Mouse (Mus musculus): ENCODE measurements around the gene Orm2. TPM values are rescaled to one million over a fixed set of nuclear protein-coding genes. Genes with fewer than 3 reads are reported as not detected.

The Orm2 gene
- polyA plus RNA-seq, 1 experiment from 2014 or later = not detected

DNA sequence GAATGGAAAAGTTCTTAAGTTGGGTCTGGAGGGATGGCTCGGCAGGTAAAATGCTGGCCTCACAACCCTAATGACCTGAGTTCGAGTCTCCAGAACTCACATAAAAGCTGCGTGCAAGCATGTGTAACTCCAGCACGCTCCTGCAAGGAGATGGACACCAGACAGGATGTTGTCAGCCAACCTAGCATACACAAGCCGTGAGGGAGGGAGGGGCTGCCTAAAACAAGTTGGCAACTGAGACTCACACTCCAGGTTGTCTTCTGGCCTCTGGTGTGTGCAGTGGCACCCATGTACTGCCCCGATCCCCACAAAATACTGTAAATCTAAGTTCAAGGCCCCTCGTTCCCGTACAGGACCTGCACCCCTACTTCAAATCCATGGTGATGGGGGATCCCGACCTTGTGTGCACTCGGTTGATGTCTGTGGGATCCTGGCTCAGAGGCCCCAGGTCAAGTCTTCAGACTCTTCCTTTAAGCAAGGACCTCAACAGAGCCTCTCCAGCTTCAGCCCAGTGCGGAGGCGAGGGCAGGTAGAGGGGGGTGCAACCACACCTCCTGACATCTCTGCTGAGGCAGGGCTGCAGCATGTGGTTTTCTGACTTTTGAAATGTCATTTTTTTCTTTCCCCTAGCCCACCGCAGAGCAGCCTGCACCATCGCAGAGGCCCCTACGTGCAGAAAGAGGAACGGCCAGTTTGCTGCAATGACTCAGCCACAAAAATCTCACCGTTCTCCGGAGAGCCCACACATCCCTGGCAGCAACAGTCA, 38.5 kb downstream of the Orm2 start:
- Histone ChIP-seq H3K4me1 (peaks cover 36% of the 10 kb centered on the region), H3K9me3 (no peaks in the 10 kb centered on the region), H3K36me3 (peaks cover 4% of the 10 kb centered on the region), H3K27ac (no peak overlapping the region), H3K27me3 (replicated peaks) (no peaks in the 10 kb centered on the region), H3K9ac (no peak overlapping the region), H3K4me3 (no peak overlapping the region), H3K4me2 (replicated peaks) (no peak overlapping the region)
- ATAC-seq (ENCODE audit: low FRiP score, low read depth) = no peak
- 91% methylated on average over 18 of the region's 18 CpGs for WGBS

- Histone ChIP-seq H3K4me2 (replicated peaks) (no peak overlapping the region), H3K36me3 (peaks cover 4% of the 10 kb centered on the region; the same call in 1 of the 2 replicates), H3K27me3 (replicated peaks) (no peaks in the 10 kb centered on the region), H3K4me1 (peaks cover 36% of the 10 kb centered on the region), H3K9ac (no peak overlapping the region), H3K4me3 (no peak overlapping the region), H3K27ac (no peak overlapping the region), H3K9me3 (no peaks in the 10 kb centered on the region)
- WGBS = 91% methylated on average over 6 of the region's 6 CpGs
- no peak for ATAC-seq (ENCODE audit: low FRiP score, low read depth)
These were observed 39.4 kb downstream of the Orm2 start for GRCm38 (mm10) chr4:63401620-63402019.

DNA sequence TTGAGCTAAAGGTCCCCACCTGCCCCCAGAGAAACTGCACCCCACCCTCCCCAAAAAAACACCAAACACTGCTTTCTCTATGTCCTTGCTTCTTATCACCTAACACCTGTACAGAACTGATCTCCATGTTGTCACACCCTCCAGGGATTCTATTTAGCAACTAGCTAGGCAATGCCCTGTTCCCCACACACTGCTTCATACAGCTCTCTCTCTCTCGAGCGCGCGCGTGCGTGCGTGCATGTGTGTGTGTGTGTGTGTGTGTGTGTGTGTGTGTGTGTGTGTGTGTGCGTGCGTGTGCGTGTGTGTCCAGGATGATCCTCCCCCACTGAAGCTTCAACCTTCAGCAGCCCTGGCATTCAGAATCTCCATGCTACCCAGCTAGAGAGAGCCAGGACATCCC, 39.8 kb downstream of the Orm2 start:
- 97% methylated on average over 10 of the region's 10 CpGs for WGBS
- ATAC-seq (ENCODE audit: low FRiP score, low read depth) = no peak
- Histone ChIP-seq H3K36me3 (peaks cover 4% of the 10 kb centered on the region; the same call in 1 of the 2 replicates), H3K27me3 (replicated peaks) (no peaks in the 10 kb centered on the region), H3K27ac (no peak overlapping the region), H3K4me2 (replicated peaks) (peak overlapping the region; percentile 44; the same call in 1 of the 2 replicates), H3K9ac (no peak overlapping the region), H3K4me3 (no peak overlapping the region), H3K9me3 (no peaks in the 10 kb centered on the region), H3K4me1 (peaks cover 36% of the 10 kb centered on the region)

DNA sequence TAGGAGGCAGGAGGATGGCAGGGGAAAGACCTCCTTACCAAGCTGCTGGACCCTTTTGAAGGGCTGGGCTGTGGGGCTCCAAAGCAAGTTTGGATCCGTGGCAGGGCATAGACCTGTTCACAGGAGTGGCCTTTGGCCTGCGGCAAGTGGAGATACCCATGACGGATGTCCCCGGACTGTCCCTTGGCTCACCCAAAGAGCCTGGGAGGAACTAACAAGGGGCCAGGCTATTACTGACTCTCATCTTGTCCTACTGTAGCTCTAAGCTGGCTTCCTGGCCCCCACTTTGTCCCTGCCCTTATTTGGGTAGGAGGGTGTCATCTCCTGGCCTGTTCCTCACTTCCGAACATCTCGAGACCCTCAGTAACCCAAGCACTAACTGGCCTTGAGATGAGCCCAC, 40.3 kb downstream of the Orm2 start:
- H3K4me2 ChIP-seq (replicated peaks) = peak overlapping the region; percentile 44
- H3K4me3 ChIP-seq = no peak overlapping the region
- no peaks in the 10 kb centered on the region for H3K9me3 ChIP-seq
- peak; percentile 10; the same call in 1 of the 2 replicates for ATAC-seq (ENCODE audit: low FRiP score, low read depth)
- peaks cover under 1% of the 10 kb centered on the region; the same call in 1 of the 2 replicates for H3K36me3 ChIP-seq
- no peak overlapping the region for H3K9ac ChIP-seq
- peak overlapping the region; percentile 3 for H3K27ac ChIP-seq
- peaks cover 36% of the 10 kb centered on the region for H3K4me1 ChIP-seq
- no peaks in the 10 kb centered on the region for H3K27me3 ChIP-seq (replicated peaks)
- WGBS = 79% methylated on average over 6 of the region's 6 CpGs

GRCm38 (mm10) chr4:63403040-63403959, 41.1 kb downstream of the Orm2 start, which contains the start of gene Akna:
Gene Akna (minus strand): TSS chr4:63403354.
- H3K36me3 ChIP-seq = no peaks in the 10 kb centered on the region
- H3K9me3 ChIP-seq = no peaks in the 10 kb centered on the region
- peak; percentile 75 for ATAC-seq (ENCODE audit: low FRiP score, low read depth)
- peak within 1 kb of the TSS; percentile 3 for H3K27ac ChIP-seq
- H3K4me2 ChIP-seq (replicated peaks) = peak within 1 kb of the TSS; percentile 44
- no peak within 1 kb of the TSS; the same call in 1 of the 2 replicates for H3K9ac ChIP-seq
- H3K4me1 ChIP-seq = peaks cover 39% of the 10 kb centered on the region
- H3K27me3 ChIP-seq (replicated peaks) = no peaks in the 10 kb centered on the region
- peak within 1 kb of the TSS; percentile 20; the same call in 1 of the 2 replicates for H3K4me3 ChIP-seq
- 24% methylated on average over 17 of the region's 17 CpGs for WGBS

DNA sequence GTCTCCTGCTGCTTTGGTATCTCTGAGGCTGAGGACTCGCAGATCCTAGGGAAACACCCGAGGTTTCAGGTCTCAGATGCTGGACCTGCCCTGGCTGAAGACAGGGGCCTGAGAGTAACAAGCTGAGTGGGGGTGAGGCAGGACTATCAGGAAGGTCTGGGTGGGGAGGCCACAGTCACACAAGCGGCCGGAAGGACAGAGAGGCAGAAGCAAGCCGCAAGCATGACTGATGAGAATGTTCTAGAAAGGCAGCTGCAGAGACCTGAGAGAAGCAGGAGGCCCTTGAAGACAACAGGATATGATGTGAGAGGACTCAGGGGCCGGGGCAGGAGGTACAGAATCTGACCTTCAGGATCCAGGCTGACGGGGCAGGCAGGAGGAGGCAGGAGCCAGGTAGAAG, 42.0 kb downstream of the Orm2 start:
- no peak for ATAC-seq (ENCODE audit: low FRiP score, low read depth)
- H3K9ac ChIP-seq = no peak overlapping the region
- H3K4me2 ChIP-seq (replicated peaks) = no peak overlapping the region
- 71% methylated on average over 7 of the region's 7 CpGs for WGBS
- peaks cover 47% of the 10 kb centered on the region for H3K4me1 ChIP-seq
- H3K27ac ChIP-seq = no peak overlapping the region
- no peak overlapping the region for H3K4me3 ChIP-seq
- H3K27me3 ChIP-seq (replicated peaks) = no peaks in the 10 kb centered on the region
- H3K9me3 ChIP-seq = no peaks in the 10 kb centered on the region
- H3K36me3 ChIP-seq = no peaks in the 10 kb centered on the region

DNA sequence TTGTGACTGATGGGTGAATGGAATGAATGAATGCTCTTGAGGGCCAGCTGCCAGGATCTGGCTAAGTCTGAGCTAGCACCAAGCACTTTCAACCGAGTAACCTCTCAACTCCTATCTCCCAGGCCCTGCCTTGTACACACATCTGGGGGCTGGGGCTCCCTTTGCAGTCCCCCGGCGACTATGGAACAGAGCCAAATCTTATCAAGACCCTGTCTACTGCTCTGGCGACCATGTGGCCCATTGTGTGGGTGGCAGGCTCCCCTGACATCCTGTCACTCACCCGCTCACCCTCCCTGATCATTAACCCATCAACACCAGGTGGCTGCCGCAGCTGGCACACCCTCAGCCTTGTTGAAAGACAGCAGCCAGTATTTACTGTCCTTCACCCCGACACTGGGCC, 42.8 kb downstream of the Orm2 start:
- Histone ChIP-seq H3K27ac (no peak overlapping the region), H3K36me3 (no peaks in the 10 kb centered on the region), H3K27me3 (replicated peaks) (no peaks in the 10 kb centered on the region), H3K9ac (no peak overlapping the region), H3K4me3 (no peak overlapping the region), H3K9me3 (no peaks in the 10 kb centered on the region), H3K4me1 (peaks cover 54% of the 10 kb centered on the region), H3K4me2 (replicated peaks) (no peak overlapping the region)
- ATAC-seq (ENCODE audit: low FRiP score, low read depth) = no peak
- 32% methylated on average over 7 of the region's 7 CpGs for WGBS

GRCm38 (mm10) chr4:63405683-63406082, 43.4 kb downstream of the Orm2 start:
- ATAC-seq (ENCODE audit: low FRiP score, low read depth) = no peak
- no peaks in the 10 kb centered on the region for H3K36me3 ChIP-seq
- H3K9ac ChIP-seq = no peak overlapping the region
- no peak overlapping the region for H3K27ac ChIP-seq
- H3K4me3 ChIP-seq = no peak overlapping the region
- no peaks in the 10 kb centered on the region for H3K9me3 ChIP-seq
- WGBS = 59% methylated on average over 4 of the region's 4 CpGs
- peaks cover 57% of the 10 kb centered on the region for H3K4me1 ChIP-seq
- no peaks in the 10 kb centered on the region for H3K27me3 ChIP-seq (replicated peaks)
- H3K4me2 ChIP-seq (replicated peaks) = no peak overlapping the region

GRCm38 (mm10) chr4:63408247-63408646, 46.0 kb downstream of the Orm2 start:
- no peak overlapping the region for H3K27ac ChIP-seq
- H3K9ac ChIP-seq = no peak overlapping the region
- no peak overlapping the region for H3K4me3 ChIP-seq
- no peak for ATAC-seq (ENCODE audit: low FRiP score, low read depth)
- H3K36me3 ChIP-seq = no peaks in the 10 kb centered on the region
- peak overlapping the region; percentile 21; the same call in 1 of the 2 replicates for H3K4me2 ChIP-seq (replicated peaks)
- H3K4me1 ChIP-seq = peaks cover 47% of the 10 kb centered on the region
- H3K27me3 ChIP-seq (replicated peaks) = no peaks in the 10 kb centered on the region
- H3K9me3 ChIP-seq = no peaks in the 10 kb centered on the region
- WGBS = 66% methylated on average over 7 of the region's 7 CpGs

- WGBS = 7% methylated on average over 8 of the region's 8 CpGs
- no peak overlapping the region for H3K9ac ChIP-seq
- H3K9me3 ChIP-seq = no peaks in the 10 kb centered on the region
- no peak overlapping the region for H3K4me3 ChIP-seq
- H3K27me3 ChIP-seq (replicated peaks) = no peaks in the 10 kb centered on the region
- peak overlapping the region; percentile 94; the same call in 1 of the 2 replicates for H3K4me2 ChIP-seq (replicated peaks)
- H3K27ac ChIP-seq = no peak overlapping the region
- no peaks in the 10 kb centered on the region for H3K36me3 ChIP-seq
- H3K4me1 ChIP-seq = peaks cover 43% of the 10 kb centered on the region
- ATAC-seq (ENCODE audit: low FRiP score, low read depth) = peak; percentile 29
These were observed 46.4 kb downstream of the Orm2 start for GRCm38 (mm10) chr4:63408649-63409048.

DNA sequence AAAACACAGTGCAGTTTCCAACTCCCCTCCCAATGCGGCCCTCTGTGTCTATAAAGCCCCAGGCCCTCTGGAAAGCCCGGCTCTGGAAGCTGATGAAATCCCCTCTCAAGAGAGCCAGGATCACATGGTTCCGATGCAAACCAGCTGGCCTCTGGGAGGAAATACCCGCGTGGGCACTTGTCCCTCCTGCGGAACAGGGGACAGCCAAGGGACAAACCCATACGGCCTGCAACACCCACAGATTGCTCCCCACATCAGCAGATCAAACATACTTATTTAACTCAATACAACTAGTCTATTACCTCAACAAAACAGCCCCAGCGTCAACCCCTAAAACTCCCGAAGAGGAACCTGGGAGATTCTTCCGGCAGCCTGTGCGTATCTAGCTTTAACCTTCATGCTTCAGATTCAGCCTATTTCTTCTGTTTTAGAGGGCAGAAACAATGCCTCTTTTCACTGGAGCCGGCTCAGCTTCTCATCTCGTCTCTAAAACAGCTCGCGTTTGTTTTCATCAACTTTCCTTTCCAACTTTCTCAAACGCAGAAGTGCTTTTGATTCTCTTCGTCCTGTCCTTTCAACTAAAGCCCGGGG, 47.2 kb downstream of the Orm2 start:
- H3K4me1 ChIP-seq = peaks cover 36% of the 10 kb centered on the region
- ATAC-seq (ENCODE audit: low FRiP score, low read depth) = no peak
- peak overlapping the region; percentile 56 for H3K4me3 ChIP-seq
- H3K4me2 ChIP-seq (replicated peaks) = peak overlapping the region; percentile 94
- WGBS = 5% methylated on average over 18 of the region's 18 CpGs
- peak overlapping the region; percentile 54; the same call in 1 of the 2 replicates for H3K9ac ChIP-seq
- no peaks in the 10 kb centered on the region for H3K36me3 ChIP-seq
- H3K27me3 ChIP-seq (replicated peaks) = no peaks in the 10 kb centered on the region
- no peak overlapping the region for H3K27ac ChIP-seq
- H3K9me3 ChIP-seq = no peaks in the 10 kb centered on the region
